Mouse (Mus musculus) E14TG2a.4 (cell line): Measurements from ENCODE around the gene Arhgap15.

ENCODE experiments used
- H3K27me3 ChIP-seq: 2 replicates; pipeline ENCODE4 v1.6.1; 2014; ENCODE audit warnings: low read length, control low read depth; ENCODE audit not compliant: insufficient read depth
- H3K36me3 ChIP-seq: 2 replicates; pipeline ENCODE4 v1.6.1; 2014; ENCODE audit warnings: low read length, control low read depth; ENCODE audit not compliant: insufficient read depth
- H3K4me1 ChIP-seq: replicated peaks from 2 replicates; pipeline ENCODE4 v1.6.1; 2014; ENCODE audit warnings: low read depth, low read length, control low read depth
- H3K4me3 ChIP-seq: replicated peaks from 2 replicates; pipeline ENCODE4 v1.5.1; 2014; ENCODE audit warnings: mild to moderate bottlenecking, low read length
- H3K9me3 ChIP-seq: 2 replicates; pipeline ENCODE4 v1.6.1; 2014; ENCODE audit warnings: low read length, control low read depth
- CTCF ChIP-seq: conservative IDR thresholded peaks from 2 replicates; pipeline ENCODE4 v1.5.1; 2014; ENCODE audit warnings: low read length
- NANOG ChIP-seq: IDR thresholded peaks from 2 replicates; pipeline ENCODE4 v1.6.1; 2014; ENCODE audit warnings: borderline replicate concordance, low read length, mixed read lengths
- POU5F1 ChIP-seq: IDR thresholded peaks from 2 replicates; pipeline ENCODE4 v1.6.1; 2014; ENCODE audit warnings: low read length, borderline replicate concordance

Gene Arhgap15

DNA sequence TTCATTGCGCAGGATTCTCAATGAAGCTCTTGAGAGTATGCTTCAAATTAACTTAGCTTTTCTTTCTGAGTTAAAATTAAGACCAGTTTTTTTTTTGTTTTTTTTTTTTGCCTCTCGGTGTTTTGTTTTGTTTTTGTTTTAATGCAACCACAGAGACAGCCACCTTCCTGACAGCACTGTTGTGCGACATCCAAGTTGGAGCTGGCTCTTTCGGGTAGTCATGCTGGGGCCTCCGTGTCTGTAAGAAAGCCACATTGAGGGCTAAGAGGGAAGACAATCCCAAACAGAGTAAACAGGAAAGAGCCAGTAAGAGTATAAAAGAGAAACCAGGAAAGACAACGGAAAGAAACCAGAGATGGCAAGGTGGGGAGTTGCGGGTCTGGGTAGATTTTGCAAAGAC lies 399.3 kb downstream of the Arhgap15 start:
- Histone ChIP-seq H3K27me3 (no peaks in the 10 kb centered on the region), H3K36me3 (no peaks in the 10 kb centered on the region), H3K9me3 (no peaks in the 10 kb centered on the region), H3K4me1 (no peaks in the 10 kb centered on the region), H3K4me3 (no peak overlapping the region)
- TF ChIP-seq POU5F1 = no peak
- no peak for TF ChIP-seq CTCF
- TF ChIP-seq NANOG = no peak

DNA sequence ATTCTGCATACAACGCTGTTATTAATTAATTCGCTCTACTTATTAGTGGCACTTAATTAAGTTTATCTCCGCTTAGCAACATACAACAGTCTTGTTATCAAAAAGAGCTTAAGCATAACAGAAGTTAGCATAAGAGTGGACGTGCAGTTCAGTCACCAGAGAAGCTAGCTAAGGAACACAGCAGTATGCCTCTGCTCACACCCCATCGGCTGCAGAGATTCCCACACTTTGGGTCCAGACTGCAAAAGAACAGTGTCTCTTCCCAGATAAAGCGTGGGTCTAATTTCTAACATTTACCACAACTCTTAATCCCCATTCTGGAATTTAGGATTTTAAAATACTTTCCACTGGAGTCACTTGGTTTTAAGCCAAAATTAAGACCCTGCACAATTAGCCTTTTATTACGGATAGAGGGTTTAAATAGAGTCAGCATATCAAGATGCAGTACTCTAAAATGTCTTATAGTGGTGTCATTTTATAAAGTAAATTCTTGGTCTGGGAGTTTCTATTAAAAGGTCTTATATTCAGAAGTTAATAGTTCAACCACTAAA lies 400.0 kb downstream of the Arhgap15 start:
- Histone ChIP-seq H3K36me3 (no peaks in the 10 kb centered on the region), H3K4me1 (no peaks in the 10 kb centered on the region), H3K27me3 (no peaks in the 10 kb centered on the region), H3K4me3 (no peak overlapping the region), H3K9me3 (no peaks in the 10 kb centered on the region)
- TF ChIP-seq NANOG (no peak), POU5F1 (no peak), CTCF (no peak)

- H3K9me3 ChIP-seq = no peaks in the 10 kb centered on the region
- H3K36me3 ChIP-seq = no peaks in the 10 kb centered on the region
- no peak for TF ChIP-seq NANOG
- no peak for TF ChIP-seq CTCF
- TF ChIP-seq POU5F1 = no peak
- no peak overlapping the region for H3K4me3 ChIP-seq
- H3K27me3 ChIP-seq = no peaks in the 10 kb centered on the region
- H3K4me1 ChIP-seq = no peaks in the 10 kb centered on the region
Measured at GRCm38 (mm10) chr2:44152301-44152700, 403.7 kb downstream of the Arhgap15 start.

DNA sequence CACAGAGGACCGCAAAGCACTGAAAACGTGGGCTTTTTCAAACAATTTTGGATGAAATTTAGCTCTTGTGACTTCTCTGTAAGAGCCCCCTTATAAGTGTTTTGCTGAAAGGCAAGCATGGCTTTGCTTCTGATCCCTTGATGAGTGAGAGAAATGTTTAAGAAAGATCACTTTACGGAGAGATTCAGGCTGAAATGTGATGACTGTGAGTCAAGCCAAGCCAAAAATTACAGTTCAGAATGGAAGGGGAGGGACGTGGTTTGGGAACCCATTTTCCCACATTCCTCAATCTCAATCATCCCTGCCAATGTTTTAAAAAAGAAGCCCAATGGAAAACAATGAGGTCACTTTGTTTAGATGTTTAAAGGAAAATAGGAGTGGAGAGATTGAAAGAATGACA lies 411.7 kb downstream of the Arhgap15 start:
- H3K4me1 ChIP-seq = no peaks in the 10 kb centered on the region
- H3K4me3 ChIP-seq = no peak overlapping the region
- no peaks in the 10 kb centered on the region for H3K9me3 ChIP-seq
- no peaks in the 10 kb centered on the region for H3K36me3 ChIP-seq
- H3K27me3 ChIP-seq = no peaks in the 10 kb centered on the region
- TF ChIP-seq NANOG (no peak), POU5F1 (no peak), CTCF (no peak)

DNA sequence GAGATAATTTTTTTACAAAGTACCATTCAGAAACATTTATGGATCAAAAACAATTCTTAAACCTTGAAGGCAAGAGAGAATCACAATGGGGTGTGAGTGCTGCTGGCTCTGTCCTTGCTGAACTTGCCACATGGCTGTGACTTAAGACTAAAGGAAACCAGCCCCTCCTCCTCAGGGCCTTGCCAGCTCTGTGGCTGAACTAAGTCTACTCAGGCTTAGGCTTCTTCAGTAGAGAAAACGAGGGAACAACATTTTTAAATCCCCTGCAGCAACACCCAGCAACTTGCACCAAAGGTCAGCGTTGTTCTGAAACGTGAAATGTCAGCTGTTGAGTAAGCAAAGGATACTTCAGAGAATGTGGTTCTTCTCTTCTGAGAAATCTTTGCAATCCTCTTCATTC lies 417.2 kb downstream of the Arhgap15 start:
- TF ChIP-seq NANOG (no peak), POU5F1 (no peak), CTCF (no peak)
- no peaks in the 10 kb centered on the region for H3K36me3 ChIP-seq
- no peaks in the 10 kb centered on the region for H3K27me3 ChIP-seq
- H3K4me3 ChIP-seq = no peak overlapping the region
- no peaks in the 10 kb centered on the region for H3K9me3 ChIP-seq
- H3K4me1 ChIP-seq = no peaks in the 10 kb centered on the region

DNA sequence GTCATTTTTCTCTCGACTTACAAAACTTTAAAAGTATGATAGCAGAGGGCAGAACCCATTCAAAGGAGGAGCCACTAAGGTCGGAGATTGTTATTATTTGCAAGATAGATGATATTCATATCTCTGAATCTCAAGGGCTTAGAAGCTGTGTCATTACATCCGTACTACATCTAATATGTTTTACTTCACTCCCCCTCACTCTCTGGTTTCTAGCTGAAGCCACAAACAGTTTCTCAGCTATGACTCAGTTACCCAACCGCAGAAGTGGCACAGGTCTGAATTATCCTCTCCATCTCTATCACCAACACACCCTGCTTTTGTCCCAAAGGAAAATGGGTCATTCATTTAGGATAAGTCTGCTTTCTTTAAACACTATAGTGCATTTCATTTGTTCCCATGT lies 418.1 kb downstream of the Arhgap15 start:
- H3K36me3 ChIP-seq = no peaks in the 10 kb centered on the region
- TF ChIP-seq NANOG = no peak
- no peaks in the 10 kb centered on the region for H3K9me3 ChIP-seq

DNA sequence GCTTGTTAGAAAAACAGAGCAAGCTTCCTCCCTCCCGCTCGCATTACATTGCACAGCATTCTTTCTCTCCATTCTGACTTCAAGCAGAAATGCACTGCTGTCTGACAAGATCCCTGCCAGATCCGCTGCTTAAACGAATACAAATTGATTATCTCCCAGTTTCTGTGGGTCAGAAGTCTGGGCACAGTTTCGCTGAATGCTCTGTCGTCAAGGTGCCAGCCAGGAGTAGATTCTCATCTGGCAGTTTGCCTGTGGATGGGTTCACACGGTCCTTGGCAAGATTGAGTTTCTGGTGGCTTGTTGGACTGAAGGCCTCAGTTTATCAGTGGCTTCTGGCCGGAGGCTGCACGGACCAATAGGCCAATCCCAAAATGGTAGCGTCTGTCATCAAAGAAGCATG lies 435.9 kb downstream of the Arhgap15 start:
- no peaks in the 10 kb centered on the region for H3K9me3 ChIP-seq
- H3K4me1 ChIP-seq = 0 out of 2 replicates have a peak, but pooled peaks cover under 1% of the 10 kb centered on the region
- TF ChIP-seq POU5F1 (no peak), CTCF (no peak), NANOG (no peak)
- H3K36me3 ChIP-seq = no peaks in the 10 kb centered on the region
- H3K27me3 ChIP-seq = no peaks in the 10 kb centered on the region
- H3K4me3 ChIP-seq = no peak overlapping the region

More for the DNA sequence above, 418.1 kb downstream of the Arhgap15 start:
- no peaks in the 10 kb centered on the region for H3K4me1 ChIP-seq
- H3K27me3 ChIP-seq = no peaks in the 10 kb centered on the region
- H3K4me3 ChIP-seq = no peak overlapping the region

DNA sequence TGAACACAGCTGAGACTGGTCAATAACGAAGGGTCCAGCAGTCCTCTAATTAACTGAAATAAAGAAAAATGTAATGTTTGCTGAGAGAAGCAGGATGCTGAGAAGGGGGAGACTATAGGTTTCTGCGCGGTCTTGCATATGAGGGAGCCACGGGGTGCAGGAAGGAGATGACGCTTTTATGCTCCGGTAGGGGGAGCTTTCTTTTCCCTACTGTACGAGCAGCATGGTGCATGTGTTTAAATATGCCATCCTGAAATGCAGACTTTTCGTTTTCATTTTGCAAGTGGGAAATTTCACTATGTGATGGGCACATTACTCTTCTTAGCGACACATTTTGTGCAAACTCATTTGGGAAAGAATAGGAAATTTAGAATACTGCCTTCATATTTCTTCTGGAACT lies 442.1 kb downstream of the Arhgap15 start:
- TF ChIP-seq NANOG (no peak), CTCF (peak; percentile 14; the same call in 1 of the 2 replicates)
- H3K4me3 ChIP-seq = no peak overlapping the region

DNA sequence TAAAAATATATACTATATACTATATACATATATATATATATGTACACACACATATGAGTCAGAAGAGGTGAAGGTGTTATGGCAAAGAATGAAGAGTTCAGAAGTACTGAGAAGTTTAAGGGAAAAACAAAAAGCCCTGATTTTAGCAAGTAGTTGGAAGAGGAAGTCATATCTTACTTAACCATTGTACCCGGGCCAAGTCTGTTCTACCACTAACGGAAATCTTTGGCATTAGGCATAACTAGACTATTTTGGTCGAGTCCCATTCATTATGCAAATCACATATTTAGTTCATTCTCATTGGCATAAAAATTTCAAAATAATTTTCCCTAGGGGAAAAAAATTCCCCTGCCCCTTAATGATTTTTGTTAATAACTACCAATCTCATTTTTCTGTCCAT lies 443.4 kb downstream of the Arhgap15 start:
- TF ChIP-seq CTCF (no peak), NANOG (no peak), POU5F1 (no peak)
- Histone ChIP-seq H3K36me3 (no peaks in the 10 kb centered on the region), H3K27me3 (no peaks in the 10 kb centered on the region), H3K4me3 (no peak overlapping the region), H3K4me1 (0 out of 2 replicates have a peak, but pooled peaks cover 4% of the 10 kb centered on the region), H3K9me3 (no peaks in the 10 kb centered on the region)

More for the DNA sequence above, 442.1 kb downstream of the Arhgap15 start:
- H3K4me1 ChIP-seq = 0 out of 2 replicates have a peak, but pooled peaks cover 4% of the 10 kb centered on the region
- H3K27me3 ChIP-seq = no peaks in the 10 kb centered on the region
- H3K9me3 ChIP-seq = no peaks in the 10 kb centered on the region
- no peaks in the 10 kb centered on the region for H3K36me3 ChIP-seq
